Mouse (Mus musculus): ENCODE results near the gene Gpx5.
"Not testable (repeated sequence)": the region's sequence is repeated elsewhere in the genome, so short reads cannot be mapped to it uniquely, and the experiment has no call there.

The Gpx5 gene

GRCm38 (mm10) chr13:21264366-21264765 is 28.2 kb downstream of the Gpx5 start:
- DNase-seq, result no peak

- no peak for DNase-seq
Observed at GRCm38 (mm10) chr13:21263910-21264309, 28.6 kb downstream of the Gpx5 start.

- no peak for DNase-seq
Observed at GRCm38 (mm10) chr13:21262787-21263461, 29.6 kb downstream of the Gpx5 start.

DNA sequence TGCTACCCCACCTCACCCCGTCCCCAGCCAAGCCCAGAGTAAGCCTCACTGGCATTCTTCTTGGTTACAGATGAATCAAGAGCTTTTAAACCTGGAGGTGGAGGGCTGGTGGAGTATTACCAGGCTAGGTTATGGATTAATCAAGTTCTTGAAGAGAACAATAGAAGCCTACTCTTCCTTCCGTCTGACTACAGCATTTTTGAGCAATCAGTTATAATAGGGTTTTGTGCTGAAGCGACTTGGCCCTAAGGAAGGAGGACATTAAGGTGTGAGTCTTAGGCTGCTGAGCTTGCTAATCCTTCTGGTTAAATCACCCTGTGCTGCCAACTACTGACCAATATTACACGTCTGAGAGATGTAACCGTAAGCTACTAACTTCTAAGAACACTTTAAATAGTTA is 32.2 kb downstream of the Gpx5 start:
- DNase-seq, result no peak

GRCm38 (mm10) chr13:21259677-21260113 is 32.8 kb downstream of the Gpx5 start:
- DNase-seq, result peak; percentile 23

DNA sequence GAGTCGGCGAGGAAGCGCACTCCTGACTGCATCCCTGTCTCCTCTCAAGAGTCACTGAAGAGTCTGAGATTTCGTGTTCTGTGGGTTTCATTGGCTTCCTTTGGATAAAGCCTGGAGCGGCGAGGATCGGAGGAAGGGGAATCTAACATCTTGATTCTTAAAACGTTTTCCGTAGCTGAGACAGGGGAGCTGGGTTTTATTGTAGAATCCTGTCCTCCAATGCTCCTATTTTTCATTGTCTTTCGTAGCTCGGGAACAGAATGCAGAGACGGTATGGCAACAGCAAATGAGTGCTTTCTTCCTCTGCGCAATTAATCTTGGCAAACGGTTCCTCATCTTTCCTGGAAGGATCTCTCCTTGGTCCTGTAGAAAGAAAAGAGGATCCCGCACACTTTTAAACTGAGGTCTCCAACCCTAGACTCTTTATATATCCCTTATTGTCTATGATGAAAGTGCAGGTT is 33.3 kb downstream of the Gpx5 start:
- DNase-seq, result no peak

DNA sequence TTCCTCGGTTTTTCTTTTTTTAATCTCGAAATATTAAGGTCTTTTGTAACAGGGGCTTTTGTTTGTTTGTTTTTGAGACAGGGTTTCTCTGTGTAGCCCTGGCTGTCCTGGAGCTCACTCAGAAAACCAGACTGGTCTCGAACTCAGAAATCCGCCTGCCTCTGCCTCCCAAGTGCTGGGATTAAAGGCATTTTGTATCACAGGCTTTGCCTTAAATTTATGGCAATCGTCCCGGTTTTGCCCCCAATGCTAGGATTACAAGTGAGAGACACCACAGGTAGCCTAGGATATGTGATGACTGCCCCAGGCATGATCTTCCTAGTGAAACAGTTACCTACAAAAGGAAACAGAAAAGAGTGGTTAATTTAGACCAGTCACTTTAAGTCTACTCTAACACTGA is 34.0 kb downstream of the Gpx5 start:
- no peak for DNase-seq

GRCm38 (mm10) chr13:21253986-21254385 is 38.5 kb downstream of the Gpx5 start:
- DNase-seq, result peak; percentile 12

DNA sequence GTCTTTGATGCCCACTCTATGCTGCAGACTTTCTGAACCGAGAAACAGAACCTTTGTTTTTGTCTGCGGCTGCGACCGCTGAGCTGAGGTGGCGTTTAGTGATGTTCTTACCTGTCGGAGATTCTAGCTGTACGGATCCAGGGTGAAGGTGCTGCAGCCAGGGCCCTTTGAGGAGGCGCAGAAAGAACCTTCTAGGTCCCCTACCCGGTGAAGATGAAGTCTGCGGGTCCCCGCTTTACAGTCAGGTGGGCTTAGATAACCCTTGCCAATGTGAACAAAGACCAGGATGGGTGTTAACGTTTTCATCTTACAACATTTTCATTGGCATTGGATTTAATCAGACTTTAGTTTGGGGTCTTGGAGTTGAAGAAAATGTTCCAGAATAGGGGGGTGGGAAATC is 39.0 kb downstream of the Gpx5 start:
- DNase-seq, result no peak

DNA sequence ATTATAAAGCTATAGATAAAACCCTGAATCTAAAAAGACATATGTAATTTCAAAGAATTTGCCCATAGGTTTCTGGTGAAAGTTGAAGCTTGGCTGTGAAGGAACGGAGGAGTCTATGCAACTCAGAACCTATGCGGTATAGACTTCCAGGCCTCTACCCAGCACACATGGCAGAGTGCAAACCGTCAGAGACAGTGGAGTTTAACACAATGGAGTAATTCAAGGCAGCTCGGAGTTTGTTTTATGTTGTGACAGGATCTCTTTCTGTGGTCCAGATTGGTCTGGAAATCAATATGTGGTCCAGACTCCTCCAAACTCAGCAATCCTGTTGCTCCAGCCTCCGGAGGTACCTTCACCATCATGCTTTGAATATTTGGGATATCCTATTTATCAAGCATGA is 39.5 kb downstream of the Gpx5 start:
- DNase-seq, result no peak

DNA sequence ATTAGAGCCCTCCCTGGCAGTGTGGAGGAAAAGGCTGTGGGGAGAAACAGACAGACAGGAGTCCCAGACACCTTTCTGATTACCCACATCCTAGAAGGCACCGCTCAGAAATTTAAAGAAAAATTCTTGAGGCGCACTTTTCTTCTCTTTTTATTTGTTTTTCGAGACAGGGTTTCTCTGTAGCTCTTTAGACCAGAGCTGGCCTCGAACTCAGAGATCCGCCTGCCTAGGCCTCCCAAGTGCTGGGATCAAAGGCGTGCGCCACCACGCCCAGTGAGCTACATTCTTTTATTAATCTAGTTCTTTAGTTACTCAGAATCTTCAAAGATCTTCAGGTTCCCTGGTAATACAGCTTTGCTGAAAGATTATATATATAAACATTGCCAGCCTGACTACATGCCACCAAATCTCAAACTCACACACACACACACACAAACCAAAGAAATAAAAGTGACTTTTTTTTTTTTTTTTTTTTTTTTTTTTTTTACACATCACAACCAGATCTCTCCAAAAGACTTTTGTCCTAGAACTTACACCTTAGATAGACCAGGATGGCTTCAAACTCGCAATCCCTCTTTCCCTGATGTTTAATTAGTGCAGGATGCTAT is 42.4 kb downstream of the Gpx5 start:
- no peak for DNase-seq

GRCm38 (mm10) chr13:21249022-21249421 is 43.5 kb downstream of the Gpx5 start:
- no peak for DNase-seq

- no peak for DNase-seq
Observed at GRCm38 (mm10) chr13:21246276-21246675, 46.3 kb downstream of the Gpx5 start.

GRCm38 (mm10) chr13:21244967-21245366 is 47.6 kb downstream of the Gpx5 start:
- not testable (repeated sequence) for DNase-seq

DNA sequence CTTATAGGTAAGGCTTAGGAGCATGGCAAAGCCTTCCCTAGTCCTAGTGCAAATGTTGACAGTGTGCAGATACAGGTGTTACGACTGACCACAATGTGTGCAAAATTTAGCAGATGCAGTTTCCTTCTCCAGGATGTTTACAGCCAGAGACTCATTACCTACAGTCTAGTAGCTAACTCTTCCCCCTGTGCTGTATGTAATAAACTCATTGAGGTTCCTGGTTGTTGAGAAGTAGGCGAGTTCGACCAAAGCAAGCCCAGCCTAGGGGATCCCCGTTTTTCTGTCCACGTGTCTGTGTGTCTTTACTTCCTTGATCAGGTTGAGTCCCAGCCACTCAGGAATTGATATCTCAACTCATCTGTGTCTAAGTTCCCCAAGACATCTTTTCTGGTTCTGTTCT is 48.4 kb downstream of the Gpx5 start:
- no peak for DNase-seq

DNA sequence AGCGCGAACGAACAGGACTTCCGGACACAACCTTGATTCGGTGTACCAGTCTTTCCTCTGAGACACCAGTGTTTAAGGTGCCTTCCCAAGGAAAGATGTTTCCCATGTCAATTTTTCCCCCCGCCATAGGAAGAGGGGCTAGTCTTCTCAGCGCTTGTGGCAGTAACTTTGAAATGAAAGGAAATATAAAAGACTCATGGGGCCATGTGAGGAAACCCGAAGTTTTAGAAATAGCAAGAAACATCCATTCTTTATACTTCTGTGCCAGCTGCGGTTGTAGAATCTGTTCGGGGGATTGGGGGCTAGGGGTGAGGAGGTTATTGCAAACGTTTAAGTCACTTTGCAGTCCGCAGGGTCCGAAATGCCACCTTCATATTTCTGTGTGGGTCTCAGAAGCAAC is 49.3 kb downstream of the Gpx5 start:
- no peak for DNase-seq

DNA sequence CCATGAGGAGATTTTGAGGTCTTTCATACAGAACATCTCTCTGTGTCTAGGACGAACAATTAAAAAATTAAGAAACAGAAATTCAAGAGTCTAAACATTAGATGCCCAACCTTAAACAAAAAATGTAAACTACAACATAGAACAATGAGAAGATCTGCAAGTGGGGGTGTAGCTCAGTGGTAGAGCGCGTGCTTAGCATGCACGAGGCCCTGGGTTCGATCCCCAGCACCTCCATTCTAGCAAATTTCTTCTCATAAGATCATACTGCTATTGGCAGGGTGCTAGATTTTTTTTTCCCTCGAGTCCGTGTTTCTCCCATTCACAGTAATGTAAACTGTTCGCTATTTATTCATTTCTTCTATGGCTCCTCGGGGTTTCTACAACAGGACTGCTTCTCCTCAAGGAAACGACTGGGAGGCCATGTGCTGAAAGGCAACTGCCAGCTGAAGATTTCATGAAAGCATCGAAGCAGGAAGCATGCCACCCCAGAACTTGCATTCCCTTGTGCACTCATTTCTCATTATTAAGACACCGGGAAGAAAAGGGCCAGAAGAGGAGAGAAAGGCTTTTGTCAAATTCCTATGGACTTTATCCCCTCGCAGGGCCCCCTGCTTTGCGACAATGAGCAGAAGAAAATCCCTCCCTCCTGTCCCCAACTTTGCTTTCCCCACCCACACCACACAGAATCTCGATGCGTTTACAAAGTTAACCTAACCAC is 50.0 kb downstream of the Gpx5 start:
- no peak for DNase-seq

GRCm38 (mm10) chr13:21240788-21241187 is 51.7 kb downstream of the Gpx5 start:
- no peak for DNase-seq

- no peak for DNase-seq
Observed at GRCm38 (mm10) chr13:21237161-21237560, 55.4 kb downstream of the Gpx5 start.

DNA sequence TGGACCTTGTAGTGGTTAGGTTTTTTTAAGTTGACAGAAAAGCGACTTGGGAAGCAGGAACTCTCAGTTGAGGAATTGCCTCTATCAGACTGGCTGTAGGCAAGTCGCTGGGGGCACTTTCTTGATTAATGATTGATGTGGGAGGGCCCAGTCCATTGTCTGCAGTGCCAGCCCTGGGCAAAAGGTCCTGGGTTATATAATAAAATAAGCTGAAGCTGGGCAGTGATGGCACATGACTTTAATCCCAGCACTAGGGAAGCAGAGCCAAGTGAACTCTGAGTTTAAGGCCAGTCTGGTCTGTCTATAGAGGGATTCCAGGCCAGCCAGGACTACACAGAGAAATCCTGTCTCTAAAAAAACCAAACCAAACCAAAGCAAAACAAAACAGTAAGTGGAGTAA is 55.8 kb downstream of the Gpx5 start:
- no peak for DNase-seq
